Mouse (Mus musculus): ENCODE measurements around the gene 2410137M14Rik.

DNA sequence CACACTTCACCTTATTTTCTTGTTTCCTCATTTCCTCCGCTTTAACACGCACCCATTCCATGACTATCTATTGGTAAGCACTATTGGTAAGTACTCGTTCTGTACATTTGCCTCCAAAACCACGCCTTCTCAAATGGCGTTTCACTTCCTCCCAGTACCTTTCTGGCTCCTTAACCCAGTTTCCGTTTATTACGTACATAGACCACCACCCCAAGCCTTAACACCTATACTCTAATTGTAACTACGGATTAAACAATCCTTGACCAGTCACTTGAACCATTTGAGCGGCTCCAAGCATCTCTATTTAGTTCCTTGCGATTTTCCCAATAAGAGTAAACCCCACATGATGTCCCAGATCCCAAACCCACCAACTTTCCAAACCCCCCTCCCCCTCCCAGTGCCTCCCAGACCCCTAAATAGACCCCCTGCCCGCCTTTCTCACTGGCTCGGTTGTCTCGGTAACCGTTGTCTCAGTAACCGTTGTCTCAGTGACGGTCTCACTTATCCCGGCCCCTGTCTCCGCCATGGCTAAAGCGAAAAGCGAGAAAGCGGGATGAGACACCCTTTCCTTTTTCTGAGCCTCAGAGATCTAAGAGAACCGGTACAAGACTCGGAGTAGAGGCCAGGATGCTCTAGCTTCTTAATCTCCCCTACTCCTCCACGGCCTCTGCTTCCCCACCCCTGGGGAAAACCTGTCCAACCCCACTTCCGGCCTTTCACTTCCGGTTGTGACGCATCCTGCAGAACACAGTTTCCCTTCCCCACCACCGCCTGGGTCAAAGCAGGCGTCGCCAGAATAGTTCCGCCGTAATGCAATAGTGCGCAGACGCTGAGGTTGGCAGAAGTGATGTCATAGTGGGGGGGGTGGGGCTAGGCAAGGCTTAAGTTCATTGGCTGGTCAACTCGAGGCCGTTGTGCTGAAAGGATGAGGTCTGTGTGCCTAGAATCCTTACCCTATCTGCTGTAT lies 29.8 kb downstream of the 2410137M14Rik start, which contains the start of gene Ppp1r11:
- TF ChIP-seq CTCF (IDR thresholded peaks at IDR 0.05; ENCODE audit: low read depth, low read length) (no peak), POLR2A (IDR thresholded peaks at IDR 0.05; ENCODE audit: insufficient read depth, low read length) (peak; percentile 14)

All from ES-Bruce4 (cell line).